Mouse (Mus musculus) bone marrow, adult 2 months (tissue): Measurements from ENCODE around the gene Pde4d.
A peak's percentile ranks its signal among the peaks of the same experiment; 100 is the strongest.

ENCODE experiments used
- CTCF ChIP-seq: fragments of 200-500 bp; IDR thresholded peaks from 2 replicates; pipeline ENCODE4 v1.5.1; 2011; ENCODE audit warnings: low read length, control low read depth; ENCODE audit not compliant: control insufficient read depth, insufficient read depth
- POLR2A ChIP-seq: fragments of 200-500 bp; IDR thresholded peaks from 2 replicates; pipeline ENCODE4 v1.6.1; 2011; ENCODE audit warnings: low read depth, mild to moderate bottlenecking, control low read depth, low read length, borderline replicate concordance; ENCODE audit not compliant: control insufficient read depth

- TF ChIP-seq CTCF, result peak; percentile 82
- TF ChIP-seq POLR2A, result no peak
Observed at GRCm38 (mm10) chr13:109907634-109908033, 1457.9 kb downstream of the Pde4d start.
